Mouse (Mus musculus) forebrain, postnatal 0 days (tissue): Measurements from ENCODE around the gene 4933405O20Rik. TPM values are rescaled to one million over a fixed set of nuclear protein-coding genes. Genes with fewer than 3 reads are reported as not detected.

Source experiments
- ATAC-seq: fragments of 200-750 bp; cut with Nextera tagmentation; 2 replicates; pipeline ENCODE4 v1.8.0; 2017; ENCODE audit warnings: mild to moderate bottlenecking, moderate library complexity
- DNase-seq: peaks from one replicate; pipeline ENCODE4 v3.0.0-alpha.2; 2015
- H3K27ac ChIP-seq: fragments of 300-500 bp; sonication (generic); 2 replicates; pipeline ENCODE4 v1.5.1; 2014; ENCODE audit warnings: low read depth, mild to moderate bottlenecking, antibody characterized with exemption, low read length, moderate library complexity, mixed read lengths
- H3K27me3 ChIP-seq: fragments of 300-500 bp; sonication (generic); 2 replicates; pipeline ENCODE4 v1.6.1; 2014; ENCODE audit warnings: mild to moderate bottlenecking, low read length, mixed read lengths; ENCODE audit not compliant: insufficient read depth
- H3K36me3 ChIP-seq: fragments of 300-500 bp; sonication (generic); 2 replicates; pipeline ENCODE4 v1.6.1; 2014; ENCODE audit warnings: mild to moderate bottlenecking, moderate library complexity; ENCODE audit not compliant: insufficient read depth
- H3K4me1 ChIP-seq: fragments of 300-500 bp; sonication (generic); 2 replicates; pipeline ENCODE4 v1.6.1; 2014; ENCODE audit warnings: antibody characterized with exemption; ENCODE audit not compliant: insufficient read depth
- H3K4me2 ChIP-seq: fragments of 300-500 bp; sonication (generic); 2 replicates; pipeline ENCODE4 v1.6.1; 2014; ENCODE audit warnings: low read depth, mild to moderate bottlenecking, moderate library complexity
- H3K4me3 ChIP-seq: fragments of 300-500 bp; sonication (generic); 2 replicates; pipeline ENCODE4 v1.5.1; 2014; ENCODE audit warnings: low read depth, low read length, mixed read lengths
- H3K9ac ChIP-seq: fragments of 300-500 bp; sonication (generic); 2 replicates; pipeline ENCODE4 v1.6.1; 2014; ENCODE audit warnings: mild to moderate bottlenecking
- H3K9me3 ChIP-seq: fragments of 300-500 bp; sonication (generic); 2 replicates; pipeline ENCODE4 v1.6.1; 2016; ENCODE audit warnings: low read length
- CTCF ChIP-seq: sonication (generic); IDR thresholded peaks from 2 replicates; pipeline ENCODE4 v1.5.1; 2016; ENCODE audit warnings: antibody characterized with exemption, control low read depth, low read depth
- WGBS: fragments of 180-500 bp; shearing (Covaris S2); extraction: QIAGEN DNeasy Blood & Tissue Kit; methylation state at CpG from one replicate; pipeline ENCODE4 v1.1.7; 2014; 5-methylcytosine and 5-hydroxymethylcytosine counted together
- polyA plus RNA-seq: library from polyadenylated mRNA; unstranded; fragments of >200 nt; fragmentation: Nextera tagmentation; extraction: Ambion mirVana; gene quantifications from 2 replicates; pipeline ENCODE4 v1.2.1, GENCODE M21; 2015
- total RNA-seq: library from RNA; depleted of rRNA; stranded (reverse); fragments of >200 nt; gene quantifications from 2 replicates; pipeline ENCODE4 v1.2.3, GENCODE M21; 2014; rRNA removed

Gene 4933405O20Rik
- not detected in 2 replicates for total RNA-seq
- polyA plus RNA-seq: not detected in 2 replicates

DNA sequence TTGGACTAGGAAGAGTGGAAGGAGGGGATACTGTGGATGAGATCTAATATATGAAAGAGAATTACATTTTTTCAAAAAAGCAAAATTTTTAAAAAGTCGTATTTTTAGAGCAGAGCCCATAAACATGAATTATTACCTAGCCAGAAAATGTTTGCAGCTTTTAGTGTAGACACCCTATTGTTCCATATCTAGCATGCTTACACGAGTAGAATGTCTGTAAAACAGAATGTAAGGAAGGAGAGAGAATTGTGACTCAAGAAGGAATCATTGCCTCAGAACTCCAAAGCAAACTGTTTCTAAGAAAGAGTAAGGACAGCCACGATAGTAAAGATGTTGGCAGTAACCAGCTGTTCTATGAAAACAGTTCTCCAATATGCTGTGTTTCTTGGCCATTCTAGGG, at the start of gene 4933405O20Rik:
TSS of gene 4933405O20Rik (plus strand) at position 301 of the 400 bp plus-strand sequence.
- Histone ChIP-seq H3K4me1 (no peaks in the 10 kb centered on the region), H3K4me2 (no peak within 1 kb of the TSS), H3K27ac (no peak within 1 kb of the TSS), H3K4me3 (no peak within 1 kb of the TSS), H3K9ac (no peak within 1 kb of the TSS), H3K9me3 (no peaks in the 10 kb centered on the region), H3K27me3 (no peaks in the 10 kb centered on the region), H3K36me3 (no peaks in the 10 kb centered on the region)
- WGBS: 77% methylated on average over 3 of the region's 3 CpGs
- no peak for TF ChIP-seq CTCF
- DNase-seq (no peak), ATAC-seq (no peak)

DNA sequence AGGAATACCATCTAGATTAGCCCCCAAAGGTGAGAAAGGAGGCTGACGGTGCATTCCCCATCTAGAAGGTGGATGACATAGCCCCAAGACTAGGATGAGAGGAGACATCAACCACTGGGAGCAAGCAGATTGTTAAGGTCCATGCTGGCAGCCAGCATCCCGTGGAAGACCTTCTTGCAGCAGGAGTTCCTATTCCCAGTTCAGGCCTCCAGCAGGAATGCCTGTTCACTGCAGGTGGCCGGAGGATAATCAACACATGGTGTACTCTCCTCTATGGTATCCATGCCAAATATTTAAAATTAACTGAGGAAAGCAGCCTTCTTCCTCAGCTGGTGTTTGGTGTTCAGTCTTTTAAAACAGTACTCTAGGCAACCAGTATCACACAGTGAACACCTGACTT, 49.4 kb upstream of the 4933405O20Rik start:
- Histone ChIP-seq H3K4me2 (no peak overlapping the region), H3K9ac (no peak overlapping the region), H3K27me3 (no peaks in the 10 kb centered on the region), H3K4me1 (no peaks in the 10 kb centered on the region), H3K36me3 (no peaks in the 10 kb centered on the region), H3K4me3 (no peak overlapping the region), H3K9me3 (no peaks in the 10 kb centered on the region), H3K27ac (no peak overlapping the region)
- no peak for TF ChIP-seq CTCF
- ATAC-seq (no peak), DNase-seq (no peak)
- WGBS: 66% methylated on average over 3 of the region's 3 CpGs

DNA sequence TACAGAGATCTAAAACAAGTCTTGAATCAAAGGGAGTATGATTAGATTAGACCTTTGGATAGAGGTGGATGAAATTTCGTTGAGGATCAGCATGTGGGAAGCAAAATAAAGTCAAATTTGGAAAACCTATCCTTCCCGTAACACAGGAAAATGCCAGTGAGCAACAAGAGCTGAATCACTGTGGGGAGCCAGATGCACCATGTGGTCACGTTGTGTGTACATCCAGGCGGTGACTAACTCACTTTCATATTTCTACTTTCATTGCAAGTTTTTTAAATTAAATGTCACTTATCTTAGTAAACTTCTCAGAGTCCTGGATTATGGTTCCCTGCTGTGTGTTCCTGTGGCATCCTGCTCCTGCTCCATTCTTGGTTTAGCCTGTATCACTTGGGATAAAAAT, 47.6 kb upstream of the 4933405O20Rik start:
- 74% methylated on average over 4 of the region's 4 CpGs for WGBS
- Histone ChIP-seq H3K4me3 (no peak overlapping the region), H3K36me3 (no peaks in the 10 kb centered on the region), H3K4me1 (no peaks in the 10 kb centered on the region), H3K4me2 (no peak overlapping the region), H3K9me3 (no peaks in the 10 kb centered on the region), H3K27me3 (no peaks in the 10 kb centered on the region), H3K9ac (no peak overlapping the region), H3K27ac (no peak overlapping the region)
- ATAC-seq (no peak), DNase-seq (no peak)
- no peak for TF ChIP-seq CTCF

DNA sequence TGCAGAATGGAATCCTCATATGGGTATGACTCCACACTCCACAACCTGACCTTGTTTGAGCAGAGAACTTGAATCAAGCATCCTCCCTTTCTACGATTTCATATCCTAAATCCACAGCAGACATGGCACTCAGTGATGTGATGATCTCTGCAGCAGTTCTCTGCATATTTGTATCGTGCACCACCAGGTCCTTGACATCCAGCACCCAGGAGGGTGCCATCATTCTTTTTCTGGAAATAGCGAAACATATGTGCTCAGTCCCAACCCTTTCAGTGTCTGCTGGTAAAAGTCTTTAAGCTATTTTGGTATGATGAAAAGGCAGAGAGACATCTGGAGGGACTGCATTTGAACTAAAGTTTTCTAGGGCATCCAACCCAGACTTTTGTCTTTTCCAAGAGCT, 36.3 kb upstream of the 4933405O20Rik start:
- no peaks in the 10 kb centered on the region for H3K4me1 ChIP-seq
- H3K36me3 ChIP-seq: no peaks in the 10 kb centered on the region
- H3K4me3 ChIP-seq: no peak overlapping the region
- H3K27me3 ChIP-seq: no peaks in the 10 kb centered on the region
- ATAC-seq: no peak
- DNase-seq: no peak
- TF ChIP-seq CTCF: no peak
- no peak overlapping the region for H3K27ac ChIP-seq
- 82% methylated on average over 3 of the region's 3 CpGs for WGBS
- no peaks in the 10 kb centered on the region for H3K9me3 ChIP-seq
- H3K9ac ChIP-seq: no peak overlapping the region
- H3K4me2 ChIP-seq: no peak overlapping the region

DNA sequence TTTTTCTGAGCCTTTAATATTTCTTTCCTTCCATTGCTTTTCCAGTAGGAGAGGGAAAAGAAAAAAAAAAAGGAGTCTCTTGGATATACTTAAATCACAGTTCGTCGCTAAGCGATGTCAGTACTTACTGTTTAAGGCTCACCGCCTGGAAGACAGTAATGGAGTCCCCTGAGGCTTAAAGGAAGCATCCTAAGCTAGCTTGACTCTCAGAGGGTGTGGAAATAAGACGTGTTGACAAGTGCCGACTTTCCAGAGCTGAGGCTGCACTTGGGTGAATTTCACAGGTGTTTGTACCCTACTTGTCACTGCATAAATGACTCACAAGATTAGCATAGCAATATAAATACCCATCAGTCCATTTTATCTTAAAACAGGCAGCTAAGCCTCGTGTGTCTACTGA, 25.1 kb upstream of the 4933405O20Rik start:
- Histone ChIP-seq H3K4me2 (no peak overlapping the region), H3K4me1 (no peaks in the 10 kb centered on the region), H3K36me3 (no peaks in the 10 kb centered on the region), H3K27ac (no peak overlapping the region), H3K4me3 (no peak overlapping the region), H3K27me3 (no peaks in the 10 kb centered on the region), H3K9ac (no peak overlapping the region), H3K9me3 (no peaks in the 10 kb centered on the region)
- 68% methylated on average over 7 of the region's 7 CpGs for WGBS
- TF ChIP-seq CTCF: no peak
- ATAC-seq (peak; percentile 50; the same call in 1 of the 2 replicates), DNase-seq (no peak)

DNA sequence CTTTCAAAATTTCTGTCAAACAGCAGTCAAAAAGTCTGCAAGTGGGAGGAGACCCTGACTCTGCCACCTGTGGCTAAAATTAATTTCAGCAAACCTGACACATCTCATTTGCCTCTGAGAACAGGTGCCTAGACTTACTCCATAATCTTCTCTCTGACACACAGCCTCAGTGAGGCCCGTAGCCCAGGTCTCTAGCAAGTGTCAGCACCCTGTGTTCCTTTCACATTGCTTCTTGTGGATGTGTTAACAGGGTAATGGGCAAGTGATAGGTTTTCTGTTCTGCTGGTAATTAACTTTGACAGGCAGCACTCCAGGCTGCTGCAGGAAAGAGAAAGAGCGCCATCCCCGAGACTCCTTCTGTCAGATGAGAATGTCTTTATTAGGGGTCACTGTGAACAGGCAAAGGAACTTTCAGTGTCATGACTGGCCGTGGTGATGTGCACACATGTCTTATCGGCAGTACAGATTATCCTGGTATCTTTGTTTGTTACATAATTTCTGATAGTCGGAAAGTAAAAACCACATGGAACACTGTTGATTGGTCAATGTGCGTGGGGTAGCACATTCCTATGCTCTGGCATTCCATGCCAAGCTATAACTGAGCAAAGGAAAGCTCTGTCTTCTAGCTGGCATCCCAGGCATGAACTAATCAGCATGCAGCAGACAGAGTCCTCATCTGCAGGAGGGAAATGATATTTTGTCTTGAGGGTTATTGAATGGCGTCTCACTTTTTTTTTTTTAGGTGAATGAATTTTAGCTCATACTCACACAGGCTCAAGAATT, 10.2 kb upstream of the 4933405O20Rik start:
- no peak overlapping the region for H3K27ac ChIP-seq
- no peak overlapping the region for H3K9ac ChIP-seq
- no peak for TF ChIP-seq CTCF
- 59% methylated on average over 8 of the region's 8 CpGs for WGBS
- H3K36me3 ChIP-seq: no peaks in the 10 kb centered on the region
- no peaks in the 10 kb centered on the region for H3K9me3 ChIP-seq
- ATAC-seq (no peak), DNase-seq (no peak)
- no peak overlapping the region for H3K4me3 ChIP-seq
- H3K4me1 ChIP-seq: no peaks in the 10 kb centered on the region
- no peaks in the 10 kb centered on the region for H3K27me3 ChIP-seq
- H3K4me2 ChIP-seq: no peak overlapping the region

DNA sequence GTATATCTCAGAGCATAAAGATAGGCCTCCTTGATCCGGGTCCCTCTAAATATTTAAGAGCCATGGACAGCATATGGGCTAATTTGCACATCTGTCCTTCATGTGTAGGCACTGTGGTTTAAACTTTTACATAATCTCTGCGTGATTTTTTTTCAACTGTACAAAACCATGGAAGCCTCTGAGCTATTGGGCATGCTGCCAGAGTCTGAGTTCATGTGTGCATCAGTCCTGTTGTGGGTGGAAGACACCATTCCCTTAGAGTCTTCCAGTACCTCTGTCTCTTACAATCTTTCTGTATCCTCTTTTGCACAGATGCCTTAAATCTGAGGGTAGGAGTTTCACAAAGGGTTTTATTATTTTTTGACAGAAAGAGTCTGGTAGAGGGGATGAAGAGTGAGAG, 15.1 kb downstream of the 4933405O20Rik start:
- Histone ChIP-seq H3K4me2 (no peak overlapping the region), H3K9ac (no peak overlapping the region), H3K9me3 (no peaks in the 10 kb centered on the region), H3K36me3 (no peaks in the 10 kb centered on the region), H3K27me3 (no peaks in the 10 kb centered on the region), H3K27ac (no peak overlapping the region), H3K4me1 (no peaks in the 10 kb centered on the region), H3K4me3 (no peak overlapping the region)
- TF ChIP-seq CTCF: no peak
- DNase-seq: no peak
- no peak for ATAC-seq
- WGBS: 59% methylated on average over 2 of the region's 2 CpGs
